Mouse (Mus musculus) brain, embryonic 18.5 days (tissue): Measurements from ENCODE around the gene Cebpb.

ENCODE experiments used
- DNase-seq: peaks from one replicate; pipeline ENCODE4 v3.0.0-alpha.2; 2012; ENCODE audit warnings: low read depth, low spot score

Gene Cebpb

DNA sequence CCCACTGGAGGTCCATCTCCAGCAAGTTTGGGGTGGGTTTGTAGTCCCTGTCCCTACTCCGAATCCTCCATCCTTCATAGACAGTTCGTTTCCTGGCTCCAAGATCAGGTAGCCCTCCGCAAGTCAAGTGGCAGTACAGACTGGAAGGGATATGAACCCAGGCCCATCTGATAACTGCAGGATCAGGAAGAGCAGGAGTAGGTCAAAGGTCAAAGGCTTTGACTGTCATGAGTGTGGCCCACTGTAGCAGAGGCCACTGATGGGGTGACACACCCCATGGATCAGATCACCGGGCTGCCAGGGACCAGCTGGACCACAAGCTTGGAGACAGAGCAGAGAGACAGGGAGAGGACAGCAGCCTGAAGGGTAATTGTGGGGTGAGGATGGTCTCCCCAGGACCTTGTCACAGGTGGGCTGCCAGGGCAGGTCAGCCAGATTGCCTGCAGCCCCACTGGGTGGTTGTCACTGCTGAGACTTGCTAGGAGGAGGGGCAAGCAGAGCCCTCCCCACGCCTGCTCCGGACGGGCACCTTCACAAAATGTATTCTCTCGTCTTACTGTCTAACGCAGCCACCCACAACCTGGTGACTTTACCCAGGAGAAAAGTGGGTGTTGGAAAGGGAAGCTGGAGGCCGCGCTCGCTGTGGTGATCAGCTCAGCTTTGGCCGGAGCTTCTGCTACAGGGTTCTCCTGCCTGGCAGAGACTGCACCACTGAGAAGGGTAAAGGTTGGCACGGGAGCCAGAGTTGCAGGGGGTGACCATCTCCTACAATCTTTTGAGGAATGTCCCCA lies 3.4 kb downstream of the Cebpb start:
- no peak for DNase-seq

DNA sequence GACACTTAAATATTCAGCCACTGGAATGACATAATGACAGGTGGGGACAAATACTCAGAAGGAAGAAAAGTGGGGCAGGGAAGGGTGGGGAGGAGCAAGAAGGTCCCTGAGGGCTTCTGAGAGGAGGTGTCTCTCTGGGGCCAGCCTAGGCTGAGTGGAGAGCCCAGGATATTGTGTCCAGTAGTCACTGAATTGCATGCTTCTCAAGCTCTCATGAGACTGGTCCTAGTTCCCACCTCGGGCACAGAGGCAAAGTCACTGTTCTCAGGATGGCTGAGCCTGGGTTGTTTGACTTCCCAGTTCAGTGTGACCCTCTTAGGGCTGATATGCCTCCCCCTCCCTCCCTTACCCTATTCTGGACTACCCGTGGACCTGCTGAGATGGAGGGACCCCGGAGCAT lies 4.1 kb downstream of the Cebpb start:
- no peak for DNase-seq

DNA sequence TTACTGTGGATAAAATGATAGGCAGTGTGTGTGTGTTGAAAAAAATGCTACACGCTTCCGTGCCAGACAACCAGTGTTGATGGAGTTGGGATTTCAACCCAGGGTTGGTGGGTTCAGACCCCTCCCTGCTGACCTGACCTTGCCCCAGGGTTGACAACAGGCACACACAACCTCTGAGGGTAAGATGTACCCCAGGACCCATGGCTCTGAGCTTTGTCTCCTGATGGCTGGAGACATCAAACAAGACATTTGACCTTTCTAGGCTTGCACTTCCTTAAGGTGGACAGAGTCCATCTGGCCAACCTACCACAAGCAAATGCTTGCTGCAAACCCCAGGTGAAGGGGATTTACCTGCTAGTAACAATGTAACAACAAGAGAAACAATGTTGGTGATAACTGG lies 4.8 kb downstream of the Cebpb start:
- no peak for DNase-seq

DNA sequence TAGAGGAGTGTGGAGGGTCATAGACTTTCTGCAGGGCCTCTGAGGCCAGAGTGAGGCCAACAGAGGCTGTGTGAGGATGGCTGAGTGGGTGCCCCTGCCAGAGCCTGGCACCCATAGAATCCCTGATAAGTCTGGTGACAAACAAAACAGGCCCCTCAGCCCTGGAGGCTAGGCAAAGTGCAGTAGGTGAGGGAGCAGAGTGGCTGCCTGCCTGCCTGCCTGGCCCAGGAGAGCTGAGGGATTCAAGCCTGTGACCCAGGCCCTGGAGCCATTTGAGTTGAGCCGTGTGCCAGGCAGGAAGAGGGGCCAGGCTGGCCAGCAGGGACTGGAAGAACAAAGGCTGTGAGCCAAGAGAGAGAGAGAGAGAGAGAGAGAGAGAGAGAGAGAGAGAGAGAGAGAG lies 5.5 kb downstream of the Cebpb start:
- DNase-seq: no peak

DNA sequence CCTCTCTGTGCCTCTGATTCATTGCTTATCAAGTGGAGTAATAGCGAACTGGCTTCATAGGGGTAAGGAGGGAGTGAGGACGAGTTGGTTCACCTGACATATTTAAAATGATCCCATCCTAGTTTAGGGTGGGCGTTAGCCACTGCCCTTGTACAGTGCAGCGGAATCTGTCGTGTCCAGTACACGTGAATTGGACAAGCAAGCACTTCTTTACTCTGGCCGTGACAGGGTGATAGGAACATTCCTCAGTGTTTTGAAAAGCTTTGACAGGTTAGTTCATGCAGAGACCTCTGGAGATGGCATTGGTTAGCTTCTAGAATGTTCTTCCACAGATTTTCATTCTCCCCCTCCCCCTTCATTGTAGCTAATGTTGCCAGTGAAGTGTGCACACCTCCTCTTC lies 6.2 kb downstream of the Cebpb start:
- DNase-seq: no peak

DNA sequence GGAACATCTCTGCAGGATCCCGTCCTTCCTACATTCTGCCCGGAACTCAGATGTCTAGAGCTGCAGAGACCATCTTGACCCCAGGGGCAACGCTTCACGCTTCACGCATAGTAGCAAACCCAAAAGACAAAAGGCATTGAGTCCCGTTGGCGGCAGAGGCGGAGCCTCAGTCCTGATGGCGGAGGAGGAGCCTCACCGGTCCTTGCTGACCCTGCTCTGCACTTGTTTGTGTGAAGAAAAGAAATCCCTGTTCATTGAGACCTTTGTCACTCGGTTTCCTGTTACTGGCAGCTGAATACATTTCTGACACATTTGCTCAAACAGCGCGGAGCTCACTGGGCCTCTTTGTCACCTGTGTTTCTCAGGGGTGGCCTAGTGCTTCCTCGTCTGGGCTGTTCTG lies 6.8 kb downstream of the Cebpb start:
- no peak for DNase-seq

DNA sequence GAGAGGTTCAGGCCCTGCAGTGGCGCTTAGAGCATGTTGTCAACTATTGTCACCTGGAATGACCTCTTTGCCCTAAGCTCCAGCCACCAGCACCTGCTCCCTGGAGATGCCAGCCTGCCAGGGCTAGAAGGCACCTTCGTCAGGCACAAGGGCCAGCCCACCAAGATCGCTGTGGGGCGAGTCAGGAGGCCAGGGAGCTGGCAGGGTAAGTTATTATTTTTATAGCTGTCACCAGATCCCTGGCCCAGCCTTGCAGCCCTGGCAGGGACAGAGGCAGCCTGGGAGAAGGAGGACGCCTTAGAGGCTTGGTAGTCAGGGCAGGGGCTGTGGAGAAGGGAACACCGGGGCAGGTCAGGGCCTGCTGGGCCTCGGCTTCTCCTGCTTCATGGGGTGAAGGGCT lies 7.4 kb downstream of the Cebpb start:
- DNase-seq: no peak

DNA sequence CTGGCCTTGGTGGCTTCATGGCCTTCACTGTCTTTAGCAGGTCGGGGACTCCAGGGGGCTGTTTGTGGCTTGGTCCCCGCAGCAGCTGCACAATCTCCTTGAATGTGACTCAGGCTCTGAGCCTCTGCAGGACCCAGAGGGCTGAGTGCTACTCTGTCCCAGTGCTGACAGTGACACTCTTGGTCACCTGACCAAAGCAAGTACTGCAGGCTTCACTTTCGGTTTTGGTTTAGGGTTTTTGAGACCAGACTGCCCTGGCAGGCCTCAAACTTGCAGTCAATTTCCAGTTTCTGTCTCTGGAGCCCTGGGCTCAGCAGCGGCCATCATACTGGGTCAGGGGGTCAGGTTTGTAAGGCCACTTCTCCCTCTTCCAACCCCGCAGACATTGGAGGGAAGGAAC lies 9.2 kb downstream of the Cebpb start:
- no peak for DNase-seq

DNA sequence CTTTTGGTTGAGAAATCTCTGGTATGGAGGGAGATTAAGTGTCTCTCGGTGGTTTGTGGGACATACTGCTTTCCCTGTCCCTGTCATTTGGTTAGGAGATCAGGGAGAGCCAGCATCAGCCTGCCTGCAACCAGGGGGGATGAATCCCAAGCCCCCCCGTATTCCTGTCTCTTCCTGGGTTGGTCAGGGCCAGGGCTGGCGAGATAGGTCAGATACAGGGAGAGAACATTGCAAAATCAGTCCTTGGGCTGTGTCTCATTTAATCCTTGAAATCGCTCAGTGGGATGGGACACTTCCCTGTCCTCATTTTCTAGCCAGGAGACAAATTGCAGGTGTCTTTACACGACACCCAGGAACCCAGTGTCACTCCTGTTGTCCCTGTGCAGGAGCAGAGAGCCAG lies 11.3 kb downstream of the Cebpb start:
- DNase-seq: no peak

DNA sequence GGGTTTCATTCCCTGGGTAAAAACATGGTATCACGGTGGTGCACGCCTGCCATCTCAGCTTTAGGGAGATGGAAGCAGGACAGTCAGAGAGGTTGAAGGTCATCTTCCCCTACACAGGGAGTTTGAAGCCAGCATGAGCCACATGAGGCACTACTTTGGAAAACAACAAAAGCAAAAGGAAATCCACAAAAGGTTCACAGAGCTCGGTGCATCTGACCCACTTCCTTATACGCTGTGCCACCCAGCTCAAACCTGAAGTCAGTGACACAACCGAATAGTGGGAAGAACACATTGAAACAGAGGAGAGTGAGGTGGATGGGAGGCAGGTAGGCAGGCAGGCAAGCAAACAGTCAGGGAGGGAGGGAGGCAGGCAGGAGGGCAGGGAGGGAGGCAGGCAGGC lies 12.8 kb downstream of the Cebpb start:
- DNase-seq: no peak

DNA sequence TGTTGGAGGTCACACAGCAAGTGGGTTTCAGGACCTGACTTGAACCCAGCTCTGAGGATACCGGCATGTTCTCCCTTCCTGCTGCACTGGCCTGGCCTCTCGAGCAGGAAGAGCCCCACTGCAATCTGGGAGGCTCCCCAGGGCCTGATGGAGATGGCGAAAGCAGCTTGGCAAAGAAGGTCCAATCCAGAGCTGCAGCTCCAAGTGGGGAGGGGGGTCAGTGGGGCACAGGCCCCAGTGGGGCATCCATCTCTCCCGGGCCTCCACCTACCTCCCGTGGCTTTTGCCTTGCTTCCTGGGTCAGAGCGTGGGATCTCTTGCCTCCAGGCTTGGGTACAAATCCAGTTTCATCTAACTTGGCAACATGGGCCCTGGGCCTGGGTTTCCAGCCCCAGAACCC lies 13.4 kb downstream of the Cebpb start:
- DNase-seq: no peak

DNA sequence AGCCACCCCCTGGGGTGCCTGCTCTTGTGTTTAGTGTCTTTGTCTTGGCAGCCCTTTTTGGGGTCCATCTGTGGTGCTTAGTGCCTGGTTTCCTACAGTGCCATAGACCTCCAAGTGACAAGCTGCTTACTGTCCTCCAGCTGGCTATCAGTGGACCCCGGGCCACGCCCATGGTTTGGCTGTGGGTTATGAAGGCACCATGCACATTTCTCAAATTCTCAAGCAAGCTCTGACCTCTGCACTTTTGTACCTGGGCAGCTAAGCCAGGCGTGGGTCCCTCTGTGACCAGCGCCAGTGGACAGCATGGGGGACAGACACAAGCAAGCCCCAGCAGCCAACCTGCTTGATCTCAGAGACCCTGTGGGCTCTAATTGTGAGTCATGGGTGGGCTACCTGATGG lies 15.7 kb downstream of the Cebpb start:
- no peak for DNase-seq

DNA sequence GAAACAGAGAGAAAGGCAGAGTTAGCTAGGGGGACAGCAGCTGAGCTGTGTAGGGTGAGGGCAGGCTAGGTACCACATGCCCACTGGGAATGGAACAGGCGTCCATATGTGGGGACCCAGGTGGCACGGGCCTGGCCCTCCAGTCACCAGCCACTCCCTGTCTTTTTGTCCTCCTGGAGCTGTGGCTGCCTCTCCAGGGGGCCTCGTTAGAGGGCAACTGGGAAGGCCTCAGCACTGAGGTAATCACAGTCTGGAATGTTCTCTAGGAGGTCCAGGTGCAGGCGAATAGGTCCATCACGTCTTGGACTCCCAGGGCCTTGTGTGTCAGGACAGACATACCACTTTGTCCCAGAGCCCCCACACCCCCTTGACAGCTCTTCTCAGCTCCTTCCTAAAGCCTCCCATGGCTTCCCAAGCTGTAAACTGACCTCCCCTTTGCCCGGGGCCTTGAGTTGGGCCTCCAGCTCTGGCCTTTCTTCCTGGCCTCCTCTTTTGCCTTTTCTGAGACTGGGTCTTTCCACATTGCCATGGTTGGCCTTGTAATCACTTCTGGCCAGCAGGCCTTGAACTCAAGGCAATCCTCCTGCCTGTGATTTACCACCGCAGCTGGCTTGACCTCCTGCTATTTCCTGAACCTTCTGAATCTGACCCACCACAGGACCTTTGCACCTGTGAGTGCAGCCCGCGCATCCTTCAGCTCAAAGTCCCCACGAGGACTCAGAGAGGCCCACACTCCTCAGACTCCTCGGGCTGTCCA lies 17.6 kb downstream of the Cebpb start:
- DNase-seq: no peak

DNA sequence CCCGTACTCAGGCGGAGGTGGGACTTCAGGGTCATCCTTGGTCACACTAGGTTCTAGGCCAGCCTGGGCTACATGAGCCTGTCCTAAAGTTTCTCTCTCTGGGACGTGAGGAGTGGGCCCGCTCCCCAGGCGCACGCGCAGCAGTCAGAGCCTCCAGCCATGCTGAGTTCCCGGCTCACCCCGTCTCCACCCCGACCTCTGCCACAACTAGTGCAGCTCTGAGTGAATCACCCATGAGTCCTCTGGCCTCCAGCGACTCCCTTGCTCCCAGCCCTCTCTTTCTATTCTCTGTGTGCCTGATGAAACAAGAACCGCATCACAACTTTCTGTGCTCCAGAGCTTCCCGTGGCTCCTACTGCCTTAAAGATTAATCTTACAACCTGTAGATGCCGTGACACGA lies 19.7 kb downstream of the Cebpb start:
- DNase-seq: no peak

DNA sequence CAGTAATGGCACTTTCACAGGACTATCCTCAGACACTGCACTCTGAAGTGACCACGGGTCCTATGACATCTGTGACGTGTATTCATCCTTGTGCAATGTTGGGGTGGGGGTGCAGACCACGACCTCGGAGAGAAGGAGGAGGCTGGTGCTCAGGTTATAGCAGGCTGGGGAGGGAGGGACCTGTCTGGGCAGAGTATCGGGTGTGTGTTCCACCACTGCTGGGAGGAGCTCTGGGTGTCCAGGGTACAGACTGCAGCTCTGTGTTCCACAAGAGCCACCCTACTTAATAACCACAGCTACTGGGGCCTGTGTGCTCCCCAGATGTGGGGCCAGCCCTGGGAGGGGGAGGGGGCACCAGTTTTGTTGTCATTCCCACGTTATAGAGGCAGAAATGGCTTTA lies 21.3 kb downstream of the Cebpb start:
- DNase-seq: no peak

DNA sequence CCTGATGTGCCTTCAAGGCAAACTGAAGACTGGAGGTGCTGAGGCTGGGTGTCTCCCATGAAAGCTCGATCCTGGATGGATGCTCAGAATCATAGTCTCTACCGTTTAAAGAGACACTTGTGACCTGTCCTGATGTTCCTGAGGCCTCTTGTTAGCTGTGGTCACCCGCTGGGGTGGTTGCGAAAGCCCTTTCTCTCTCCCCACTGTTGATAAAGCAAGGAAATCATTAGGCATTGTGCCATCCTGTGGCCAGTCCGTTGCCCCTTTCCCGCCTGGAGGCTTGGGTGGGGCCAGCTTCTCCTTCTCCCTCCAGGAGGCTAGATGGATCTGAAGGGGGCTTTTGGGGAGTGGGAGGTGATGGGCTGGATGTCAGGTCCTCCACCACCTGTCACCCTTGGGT lies 21.9 kb downstream of the Cebpb start:
- no peak for DNase-seq

DNA sequence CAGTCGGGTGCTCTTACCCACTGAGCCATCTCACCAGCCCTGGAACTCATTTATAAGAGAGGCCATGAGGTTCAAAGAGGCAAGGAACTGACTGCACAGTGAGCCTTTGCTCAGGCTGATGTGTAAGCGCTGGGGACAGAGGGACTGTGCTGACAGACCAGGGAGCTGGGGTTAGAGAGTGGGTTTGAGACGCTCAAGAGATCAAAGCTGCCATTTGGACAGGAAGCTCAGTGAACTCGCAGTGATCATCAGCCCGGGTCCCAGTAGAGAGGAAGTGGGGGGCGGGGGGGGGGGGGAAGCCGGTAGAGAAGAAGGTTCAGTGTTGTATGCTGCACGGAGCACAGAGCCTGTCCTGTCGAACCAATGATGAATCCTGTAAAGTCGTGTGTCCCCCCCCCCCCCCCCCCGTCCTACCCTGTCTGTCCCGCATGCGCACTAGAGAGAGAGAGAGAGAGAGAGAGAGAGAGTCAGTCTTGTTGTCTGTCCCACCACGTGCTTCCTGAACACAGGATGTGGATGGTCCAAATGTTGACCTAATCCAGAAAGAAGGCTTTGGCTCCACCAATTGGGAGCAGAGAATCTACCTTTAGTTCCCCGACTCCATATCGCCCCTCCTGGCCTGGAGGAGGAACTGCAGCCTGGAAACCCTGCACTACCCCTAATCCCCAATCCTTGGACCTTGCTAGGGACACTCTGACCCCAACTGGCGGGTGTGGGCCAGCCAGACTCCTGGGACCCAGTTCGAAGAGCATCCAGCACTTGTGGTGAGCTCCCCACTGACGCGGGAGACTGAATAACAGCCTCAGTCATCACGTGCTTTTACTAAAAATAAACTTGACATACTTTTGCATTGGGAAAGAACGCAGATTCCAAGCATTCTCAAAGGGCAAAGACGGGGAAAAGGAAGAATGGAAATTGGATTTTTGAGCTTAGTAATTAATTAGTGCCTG lies 24.4 kb downstream of the Cebpb start:
- no peak for DNase-seq

DNA sequence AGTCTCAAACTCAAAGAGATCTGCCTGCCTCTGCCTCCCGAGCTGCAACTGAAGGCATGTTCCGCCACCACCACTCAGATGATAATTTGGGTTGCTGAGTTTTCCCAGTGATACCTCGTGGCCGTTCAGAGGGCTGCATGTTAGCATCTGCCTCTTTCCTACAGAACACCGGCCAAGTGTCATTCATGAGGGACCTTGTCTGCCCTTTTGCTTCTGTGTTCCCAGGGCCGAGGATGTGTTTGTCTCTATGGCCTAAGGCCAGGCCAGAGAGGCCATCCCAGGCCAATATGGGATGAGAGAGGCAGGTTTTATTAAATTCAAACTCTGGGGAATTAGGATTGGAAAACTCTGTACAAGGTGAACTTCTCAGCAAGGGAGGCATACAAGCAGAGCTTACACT lies 25.6 kb downstream of the Cebpb start:
- DNase-seq: no peak

DNA sequence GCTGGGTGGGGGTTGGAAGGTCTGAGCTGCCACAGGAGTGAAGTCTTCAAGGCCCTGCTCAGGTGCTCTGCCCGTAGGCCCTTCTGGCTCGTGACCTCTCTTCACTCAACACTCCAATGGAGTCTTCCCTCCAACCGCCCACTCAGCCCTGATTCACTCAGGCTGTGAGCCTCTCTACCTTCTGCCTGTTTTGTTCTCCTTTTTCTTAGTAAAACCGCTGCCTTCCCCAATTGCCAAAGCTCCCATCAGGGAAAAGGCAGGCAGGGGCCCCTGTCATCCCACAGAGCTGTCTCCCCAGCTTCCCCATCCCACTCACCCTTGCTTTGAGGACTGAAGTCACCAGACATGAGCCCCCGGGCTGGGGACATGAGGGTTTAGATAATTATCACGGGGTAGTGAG lies 26.3 kb downstream of the Cebpb start:
- DNase-seq: no peak

DNA sequence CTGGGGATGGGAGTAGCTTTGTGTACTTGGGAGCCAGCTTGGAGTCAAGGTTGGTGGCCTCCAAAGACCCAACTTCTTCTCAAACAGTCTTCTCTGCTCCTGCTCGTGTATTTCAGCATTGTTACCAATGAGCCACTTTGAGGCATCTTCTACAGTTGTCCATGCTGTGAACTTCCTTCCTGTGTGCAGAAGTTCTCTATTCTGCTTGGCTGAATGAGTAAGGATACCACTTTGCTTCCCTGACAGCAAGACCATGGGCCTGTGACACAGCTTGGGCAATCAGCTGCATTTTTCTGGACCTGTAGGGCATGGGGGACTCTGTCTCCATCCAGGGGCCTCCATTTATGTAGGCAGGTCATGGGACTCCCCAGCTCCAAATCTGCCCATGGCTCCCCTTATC lies 28.5 kb downstream of the Cebpb start:
- DNase-seq: no peak

DNA sequence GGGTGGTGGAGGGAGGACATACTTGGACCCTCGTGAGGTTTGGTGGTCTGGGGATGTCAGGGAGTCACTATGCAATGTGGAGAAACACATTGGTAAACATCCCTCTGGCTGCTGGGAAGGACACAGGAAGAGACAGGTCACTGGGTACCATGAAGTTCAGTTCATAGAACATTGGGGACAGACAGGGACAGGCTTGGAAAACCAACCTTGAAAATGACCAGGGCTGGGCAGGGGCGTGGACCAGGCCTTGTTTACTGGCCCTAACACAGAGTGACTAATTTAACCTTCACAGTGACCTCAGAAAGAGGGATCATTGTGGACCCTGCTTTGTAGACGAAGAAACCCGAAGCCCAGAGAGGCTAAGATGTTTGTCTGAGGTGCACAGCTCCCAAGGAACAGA lies 30.8 kb downstream of the Cebpb start:
- DNase-seq: no peak

DNA sequence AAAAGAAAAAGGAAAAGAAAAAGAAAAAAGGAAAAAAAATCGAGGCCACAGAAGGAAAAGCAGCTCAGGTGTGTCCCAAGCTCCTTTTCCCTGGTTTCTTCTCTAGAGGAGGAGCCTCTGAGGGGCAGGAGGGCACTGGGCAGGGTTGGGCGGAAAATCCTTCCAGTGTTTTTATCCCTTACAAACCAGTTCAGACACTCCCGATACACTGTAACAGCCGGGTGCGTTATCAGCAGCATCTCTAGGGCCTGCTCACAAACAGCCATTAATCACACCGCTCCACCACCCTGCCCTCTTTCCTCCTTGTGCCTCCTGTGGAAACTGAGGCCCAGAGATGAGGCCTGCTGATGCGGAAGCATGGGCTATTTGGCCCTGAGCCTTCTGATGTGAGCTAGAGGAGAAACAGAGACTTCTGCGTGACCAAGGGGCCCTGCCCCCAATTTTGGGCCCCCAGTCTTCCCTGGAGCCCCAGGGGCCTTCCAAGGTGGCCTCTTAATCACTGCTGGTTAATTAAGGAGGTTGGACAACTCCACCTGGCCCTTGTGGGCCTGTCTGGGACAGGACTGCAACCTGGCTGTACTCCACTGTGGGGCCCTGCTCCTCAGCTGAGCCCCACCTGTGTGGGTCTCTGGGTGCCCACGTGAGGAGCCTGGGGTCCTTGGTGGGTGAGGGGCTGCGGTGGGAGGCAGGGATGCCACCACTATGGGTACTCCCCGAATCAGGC lies 32.6 kb downstream of the Cebpb start:
- no peak for DNase-seq
